Mouse (Mus musculus) heart, postnatal 0 days (tissue): ENCODE data around the gene Myg1.

Experiments used
- CTCF ChIP-seq: IDR thresholded peaks from 2 replicates; pipeline ENCODE4 v1.5.1; 2016; ENCODE audit warnings: antibody characterized with exemption, control low read depth, low read depth
- EP300 ChIP-seq: IDR thresholded peaks from 2 replicates; pipeline ENCODE4 v1.6.1; 2016; ENCODE audit warnings: antibody characterized with exemption, low read depth

- TF ChIP-seq EP300 (no peak), CTCF (no peak)
Observed at GRCm38 (mm10) chr15:102336946-102337345, 5.4 kb downstream of the Myg1 start.
